Mouse (Mus musculus): ENCODE results near the gene Mapk1.

GRCm38 (mm10) chr16:16983534-16984422, 596 bp downstream of the Mapk1 start:
- TF ChIP-seq CTCF (IDR thresholded peaks at IDR 0.05; ENCODE audit: control insufficient read depth, insufficient read depth, low read length), result no peak
- TF ChIP-seq POLR2A (IDR thresholded peaks at IDR 0.05; ENCODE audit: borderline replicate concordance, control insufficient read depth, low read depth, low read length), result 0 out of 2 replicates have a peak, but pooled peaks have one; percentile 17

Data from bone marrow, adult 2 months (tissue).